Mouse (Mus musculus) olfactory bulb, adult 2 months (tissue): ENCODE results near the gene Mycbp. TPM values are rescaled to one million over a fixed set of nuclear protein-coding genes. Genes with fewer than 3 reads are reported as not detected.

Experiments
- H3K27ac ChIP-seq: fragments of 200-500 bp; 2 replicates; pipeline ENCODE4 v1.5.1; 2012; ENCODE audit warnings: low read depth, low read length; ENCODE audit not compliant: insufficient read depth
- H3K4me1 ChIP-seq: fragments of 200-500 bp; 2 replicates; pipeline ENCODE4 v1.6.1; 2012; ENCODE audit warnings: low read length; ENCODE audit not compliant: control insufficient read depth, insufficient read depth
- H3K4me3 ChIP-seq: fragments of 200-500 bp; 2 replicates; pipeline ENCODE4 v1.5.1; 2012; ENCODE audit warnings: mild to moderate bottlenecking, low read depth, low read length, moderate library complexity; ENCODE audit not compliant: insufficient read depth
- CTCF ChIP-seq: fragments of 200-500 bp; IDR thresholded peaks from 2 replicates; pipeline ENCODE4 v1.5.1; 2012; ENCODE audit warnings: low read depth, mild to moderate bottlenecking, low read length, moderate library complexity; ENCODE audit not compliant: insufficient read depth
- POLR2A ChIP-seq: fragments of 200-500 bp; IDR thresholded peaks from 2 replicates; pipeline ENCODE4 v1.6.1; 2012; ENCODE audit warnings: mild to moderate bottlenecking, low read depth, low read length, moderate library complexity; ENCODE audit not compliant: insufficient read depth
- WGBS: fragments of 180-500 bp; shearing (Covaris S2); methylation state at CpG from one replicate; pipeline ENCODE4 v1.1.7; 2018; 5-methylcytosine and 5-hydroxymethylcytosine counted together
- polyA plus RNA-seq: library from polyadenylated mRNA; stranded (reverse); fragments of >200 nt; gene quantifications from 2 replicates; pipeline ENCODE4 v1.2.4, GENCODE M21; 2012; ENCODE audit warnings: low replicate concordance; ENCODE audit not compliant: missing spikeins, insufficient read depth, insufficient read length

The Mycbp gene
- polyA plus RNA-seq, 1 experiment, result not detected

DNA sequence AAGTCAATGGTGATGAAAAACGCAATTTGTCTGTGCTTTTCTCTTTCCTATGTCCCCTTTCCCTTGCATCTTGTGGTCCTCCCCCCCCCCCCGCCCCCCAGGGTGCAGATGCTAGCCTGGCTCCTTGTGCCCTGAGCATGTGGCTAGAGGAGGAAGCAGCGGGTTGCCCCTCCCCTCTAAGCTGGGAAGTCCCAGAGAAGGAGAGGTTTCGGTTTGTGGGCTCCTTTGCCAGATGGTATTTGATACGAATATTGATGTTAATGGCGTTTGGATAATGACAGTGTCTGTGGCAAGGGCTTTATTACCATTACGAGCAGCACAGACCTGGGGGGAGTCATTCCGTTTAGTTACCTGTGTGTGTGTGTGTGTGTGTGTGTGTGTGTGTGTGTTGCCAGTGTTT is 47.4 kb downstream of the Mycbp start:
- TF ChIP-seq CTCF (no peak), POLR2A (no peak)
- 57% methylated on average over 8 of the region's 8 CpGs for WGBS
- H3K27ac ChIP-seq, result no peak overlapping the region
- H3K4me3 ChIP-seq, result no peak overlapping the region
- peaks cover 5% of the 10 kb centered on the region; the same call in 1 of the 2 replicates for H3K4me1 ChIP-seq

DNA sequence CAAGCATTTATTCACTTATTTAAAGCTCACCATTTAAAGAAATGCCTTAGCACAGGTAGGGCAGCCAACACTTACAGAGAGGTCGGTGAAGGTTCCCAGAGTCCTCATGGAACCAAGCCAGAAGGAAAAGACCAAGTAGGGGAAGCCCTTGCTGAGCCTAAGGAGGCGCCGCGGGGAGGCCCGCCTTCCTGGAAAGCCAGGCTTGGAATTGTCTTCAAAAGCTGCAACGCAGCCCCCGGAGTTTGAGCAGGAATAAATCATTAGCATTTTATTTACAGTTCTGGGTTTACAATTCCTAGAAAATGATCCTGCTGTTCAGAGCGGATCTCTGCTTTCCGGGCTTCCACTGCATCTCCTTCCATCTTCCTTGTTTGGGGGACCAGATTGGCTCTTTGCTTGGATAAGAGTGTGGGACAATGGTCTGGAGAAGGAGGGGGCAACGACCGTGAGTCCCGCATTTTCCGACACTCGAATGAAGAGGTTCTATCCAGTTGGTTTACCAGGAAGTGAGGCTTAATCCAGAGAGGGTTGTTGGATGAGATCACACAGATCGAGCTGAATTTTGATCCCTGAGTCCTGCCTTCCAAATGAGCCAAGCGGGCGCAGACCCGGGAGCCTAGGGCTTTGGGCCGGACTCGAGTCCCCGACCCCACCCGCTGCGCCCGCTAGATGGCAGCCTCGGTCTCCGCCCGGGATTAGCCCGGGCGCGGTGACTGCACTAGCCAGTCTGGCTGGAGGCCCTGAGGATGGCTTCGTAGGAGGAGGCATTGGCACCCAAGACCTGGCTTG is 52.3 kb downstream of the Mycbp start:
- H3K4me1 ChIP-seq, result peaks cover 6% of the 10 kb centered on the region
- peak; percentile 71 for TF ChIP-seq CTCF
- no peak for TF ChIP-seq POLR2A
- 6% methylated on average over 31 of the region's 31 CpGs for WGBS
- H3K27ac ChIP-seq, result no peak overlapping the region
- no peak overlapping the region for H3K4me3 ChIP-seq

DNA sequence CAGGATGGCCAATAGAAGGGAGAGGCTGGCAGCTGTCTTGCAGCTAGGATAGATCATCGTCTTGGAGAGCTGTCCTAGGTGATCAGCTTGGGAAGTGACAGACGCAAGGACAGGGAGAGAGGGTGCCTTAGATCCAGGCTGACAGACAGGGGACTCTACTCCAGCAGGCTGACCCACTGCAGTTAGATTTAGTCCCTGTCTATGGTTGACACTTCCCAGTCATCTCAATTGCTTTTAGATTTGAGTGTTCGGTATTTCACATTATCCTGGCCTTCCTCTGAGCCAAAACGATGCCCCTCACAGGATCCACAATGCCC is 52.8 kb downstream of the Mycbp start:
- peaks cover 6% of the 10 kb centered on the region for H3K4me1 ChIP-seq
- 74% methylated on average over 4 of the region's 4 CpGs for WGBS
- no peak overlapping the region for H3K27ac ChIP-seq
- TF ChIP-seq CTCF (no peak), POLR2A (no peak)
- no peak overlapping the region for H3K4me3 ChIP-seq

DNA sequence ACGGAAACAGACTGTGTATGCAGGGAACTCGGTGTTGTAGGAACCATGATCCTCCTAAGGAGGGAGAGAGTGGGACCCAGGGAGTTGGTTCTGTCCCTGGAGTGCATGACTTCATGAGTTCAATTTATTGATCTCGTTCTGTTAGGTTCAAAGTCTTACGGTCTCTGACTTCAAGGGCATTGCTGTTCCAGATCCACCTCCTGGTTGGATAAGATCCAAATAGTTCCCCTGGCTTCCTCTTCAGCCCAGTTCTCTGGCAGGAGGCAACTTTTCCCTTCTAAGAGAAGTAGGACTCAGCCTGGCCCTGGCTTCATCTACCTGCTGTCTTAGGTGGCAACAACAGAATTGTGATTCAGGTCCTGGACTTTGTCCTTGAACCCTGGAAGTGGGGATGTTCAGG is 53.3 kb downstream of the Mycbp start:
- no peak overlapping the region for H3K27ac ChIP-seq
- peaks cover 7% of the 10 kb centered on the region for H3K4me1 ChIP-seq
- no peak overlapping the region for H3K4me3 ChIP-seq
- TF ChIP-seq CTCF (no peak), POLR2A (no peak)
- 80% methylated on average over 4 of the region's 4 CpGs for WGBS

DNA sequence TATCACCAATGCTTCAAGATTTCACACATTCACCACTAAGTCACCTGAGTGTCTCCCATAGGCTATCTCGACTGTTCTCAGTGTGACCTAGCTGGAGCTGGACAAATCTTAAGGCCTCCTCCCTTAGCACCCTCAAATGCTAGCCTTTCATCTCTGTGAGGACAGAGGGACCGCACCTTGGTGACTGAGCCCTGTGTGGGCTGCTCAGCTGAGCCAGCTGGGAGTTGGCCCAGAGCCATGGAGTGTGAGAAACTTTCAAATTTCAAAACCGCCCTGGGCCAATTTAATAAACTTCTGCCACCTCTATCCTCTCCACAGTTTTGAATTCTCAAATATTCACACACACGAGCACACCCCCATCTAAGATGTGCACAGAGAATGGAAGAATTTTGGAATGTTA is 56.3 kb downstream of the Mycbp start:
- H3K4me1 ChIP-seq, result peaks cover 8% of the 10 kb centered on the region
- WGBS, result 79% methylated on average over 4 of the region's 4 CpGs
- TF ChIP-seq CTCF (no peak), POLR2A (no peak)
- H3K27ac ChIP-seq, result no peak overlapping the region
- no peak overlapping the region for H3K4me3 ChIP-seq

Other genes starting within 250 kb of the Mycbp start
- gene Macf1, start 220.5 kb upstream of the Mycbp start, polyA plus RNA-seq, result 258 and 508 TPM in 2 replicates
- gene Ndufs5, start 186.6 kb upstream of the Mycbp start, polyA plus RNA-seq, result not detected in 2 replicates
- not detected in 2 replicates for gene Akirin1, start 154.5 kb upstream of the Mycbp start, polyA plus RNA-seq
- not detected in 2 replicates for gene Rhbdl2, start 117.0 kb upstream of the Mycbp start, polyA plus RNA-seq
- gene 4933427I04Rik, start 45.2 kb upstream of the Mycbp start, polyA plus RNA-seq, result not detected in 2 replicates
- gene Rragc, start 12.6 kb downstream of the Mycbp start, polyA plus RNA-seq, result 118 TPM in 1 of 2 replicates, not detected in the other
- gene 4930535I16Rik, start 13.2 kb downstream of the Mycbp start, polyA plus RNA-seq, result not detected in 2 replicates